Mouse (Mus musculus) CD4-positive naive resting alpha-beta T cell, adult 57 days (primary cell): ENCODE data around the gene Atraid. TPM values are rescaled to one million over a fixed set of nuclear protein-coding genes. Genes with fewer than 3 reads are reported as not detected.

Source experiments
- total RNA-seq: library from RNA; stranded (reverse); gene quantifications from one replicate; pipeline ENCODE4 v1.2.4, GENCODE M21; 2023

The Atraid gene
- total RNA-seq = 33.8 TPM

GRCm38 (mm10) chr5:31047848-31048762 is at the start of gene Atraid:
Atraid (plus strand) TSS chr5:31048312.

GRCm38 (mm10) chr5:31048763-31049641 is 890 bp downstream of the Atraid start, which contains the start of gene Slc5a6:
Slc5a6 (minus strand) TSS chr5:31048924.

GRCm38 (mm10) chr5:31054261-31055215 is 6.4 kb downstream of the Atraid start, which contains the start of gene Cad:
Cad (plus strand) TSS chr5:31054780.

Other genes starting within 250 kb of the Atraid start
- 11.9 TPM for gene Mapre3, start 233.7 kb upstream of the Atraid start, total RNA-seq
- gene Tmem214, start 180.3 kb upstream of the Atraid start, total RNA-seq = 45.9 TPM
- 9.6 TPM for gene Agbl5, start 159.6 kb upstream of the Atraid start, total RNA-seq
- gene Ost4, start 140.5 kb upstream of the Atraid start, total RNA-seq = 132 TPM
- 2.7 TPM for gene Emilin1, start 134.9 kb upstream of the Atraid start, total RNA-seq
- 17.7 TPM for gene Khk, start 126.9 kb upstream of the Atraid start, total RNA-seq
- not detected for gene Cgref1, start 102.7 kb upstream of the Atraid start, total RNA-seq
- gene Preb, start 88.0 kb upstream of the Atraid start, total RNA-seq = 177 TPM
- not detected for gene Tcf23, start 79.7 kb upstream of the Atraid start, total RNA-seq
- gene Slc5a6, start 612 bp downstream of the Atraid start, total RNA-seq = 11.6 TPM
- 43.7 TPM for gene Cad, start 6.5 kb downstream of the Atraid start, total RNA-seq
- gene Dnajc5g, start 58.0 kb downstream of the Atraid start, total RNA-seq = not detected
- gene Slc30a3, start 59.9 kb downstream of the Atraid start, total RNA-seq = 1.2 TPM
- not detected for gene Trim54, start 68.4 kb downstream of the Atraid start, total RNA-seq
- not detected for gene Ucn, start 90.5 kb downstream of the Atraid start, total RNA-seq
- gene Mpv17, start 105.9 kb downstream of the Atraid start, total RNA-seq = 17.7 TPM
- 4.7 TPM for gene Gm29609, start 131.6 kb downstream of the Atraid start, total RNA-seq
- 148 TPM for gene Gtf3c2, start 131.8 kb downstream of the Atraid start, total RNA-seq
- gene Snx17, start 144.9 kb downstream of the Atraid start, total RNA-seq = 70.4 TPM
- gene Eif2b4, start 145.1 kb downstream of the Atraid start, total RNA-seq = 42.2 TPM
- 27.6 TPM for gene Zfp513, start 154.0 kb downstream of the Atraid start, total RNA-seq
- gene Ppm1g, start 172.4 kb downstream of the Atraid start, total RNA-seq = 148 TPM
- 193 TPM for gene Nrbp1, start 192.6 kb downstream of the Atraid start, total RNA-seq
- not detected for gene Gm9970, start 192.9 kb downstream of the Atraid start, total RNA-seq
- 28.9 TPM for gene Krtcap3, start 203.4 kb downstream of the Atraid start, total RNA-seq
- gene Ift172, start 242.8 kb downstream of the Atraid start, total RNA-seq = 14.5 TPM
- 1.3 TPM for gene Fndc4, start 247.8 kb downstream of the Atraid start, total RNA-seq
- gene Gckr, start 249.1 kb downstream of the Atraid start, total RNA-seq = 0.15 TPM